Mouse (Mus musculus) limb, embryonic 13.5 days (tissue): ENCODE measurements around the gene Znrf3. TPM values are rescaled to one million over a fixed set of nuclear protein-coding genes. Genes with fewer than 3 reads are reported as not detected.

Experiments used
- ATAC-seq: fragments of 200-750 bp; cut with Nextera tagmentation; 2 replicates; pipeline ENCODE4 v1.8.0; 2017; ENCODE audit warnings: low read depth, moderate number of reproducible peaks, moderate TSS enrichment; ENCODE audit not compliant: low FRiP score
- H3K27ac ChIP-seq: fragments of 300-500 bp; sonication (generic); 2 replicates; pipeline ENCODE4 v1.5.1; 2015; ENCODE audit warnings: inconsistent platforms, mild to moderate bottlenecking, moderate library complexity
- H3K27me3 ChIP-seq: fragments of 300-500 bp; sonication (generic); 2 replicates; pipeline ENCODE4 v1.6.1; 2015; ENCODE audit warnings: mild to moderate bottlenecking, inconsistent platforms
- H3K36me3 ChIP-seq: fragments of 300-500 bp; sonication (generic); 2 replicates; pipeline ENCODE4 v1.6.1; 2015; ENCODE audit warnings: inconsistent platforms, mild to moderate bottlenecking, moderate library complexity
- H3K4me1 ChIP-seq: fragments of 300-500 bp; sonication (generic); 2 replicates; pipeline ENCODE4 v1.6.1; 2015; ENCODE audit warnings: inconsistent platforms
- H3K4me2 ChIP-seq: fragments of 300-500 bp; sonication (generic); replicated peaks from 2 replicates; pipeline ENCODE4 v1.6.1; 2015; ENCODE audit warnings: inconsistent platforms, mild to moderate bottlenecking, moderate library complexity
- H3K4me3 ChIP-seq: fragments of 300-500 bp; sonication (generic); 2 replicates; pipeline ENCODE4 v1.5.1; 2015; ENCODE audit warnings: moderate library complexity, mild to moderate bottlenecking, inconsistent platforms
- H3K9ac ChIP-seq: fragments of 300-500 bp; sonication (generic); 2 replicates; pipeline ENCODE4 v1.6.1; 2015; ENCODE audit warnings: mild to moderate bottlenecking, inconsistent platforms
- H3K9me3 ChIP-seq: fragments of 300-500 bp; sonication (generic); 2 replicates; pipeline ENCODE4 v1.6.1; 2016; ENCODE audit warnings: inconsistent platforms
- WGBS: fragments of 180-500 bp; shearing (Covaris S2); methylation state at CpG from one replicate; pipeline ENCODE4 v1.1.7; 2015; 5-methylcytosine and 5-hydroxymethylcytosine counted together
- polyA plus RNA-seq: library from polyadenylated mRNA; unstranded; fragments of >200 nt; fragmentation: Nextera tagmentation; extraction: Ambion mirVana; gene quantifications from 2 replicates; pipeline ENCODE4 v1.2.1, GENCODE M21; 2015

The Znrf3 gene
- polyA plus RNA-seq, 1 experiment from 2014 or later: 14.8 TPM

DNA sequence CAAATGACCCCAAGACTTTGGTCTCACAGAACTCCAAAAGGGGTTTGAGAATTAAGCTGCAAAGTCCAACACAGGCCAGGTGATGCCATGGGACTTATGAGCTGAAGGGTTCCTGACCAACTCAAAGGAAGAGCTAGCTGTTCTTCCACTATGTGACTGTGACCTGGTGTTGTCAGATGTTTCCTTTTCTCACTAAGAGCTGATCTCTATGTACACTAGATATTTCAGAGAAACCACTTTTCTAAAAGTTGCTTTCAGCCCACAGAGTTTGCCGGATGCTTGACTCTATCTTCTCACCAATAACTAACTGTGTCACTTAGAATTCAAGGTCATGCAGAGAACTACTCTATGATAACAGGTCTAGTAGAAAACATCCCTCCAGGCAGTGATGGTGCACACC, 9.2 kb downstream of the Znrf3 start:
- no peak overlapping the region for H3K9ac ChIP-seq
- H3K27ac ChIP-seq: no peak overlapping the region
- H3K36me3 ChIP-seq: no peaks in the 10 kb centered on the region
- 97% methylated on average over 1 of the region's 1 CpGs for WGBS
- H3K4me1 ChIP-seq: peaks cover 35% of the 10 kb centered on the region
- no peak for ATAC-seq
- no peaks in the 10 kb centered on the region for H3K9me3 ChIP-seq
- no peak overlapping the region for H3K4me2 ChIP-seq
- no peaks in the 10 kb centered on the region for H3K27me3 ChIP-seq
- no peak overlapping the region for H3K4me3 ChIP-seq

GRCm38 (mm10) chr11:5432330-5432729, 12.3 kb downstream of the Znrf3 start:
- H3K4me2 ChIP-seq: no peak overlapping the region
- WGBS: 84% methylated on average over 2 of the region's 2 CpGs
- peaks cover 41% of the 10 kb centered on the region for H3K4me1 ChIP-seq

GRCm38 (mm10) chr11:5430863-5431262, 13.8 kb downstream of the Znrf3 start:
- ATAC-seq: no peak
- H3K4me2 ChIP-seq: no peak overlapping the region
- no peaks in the 10 kb centered on the region for H3K9me3 ChIP-seq
- no peaks in the 10 kb centered on the region for H3K36me3 ChIP-seq
- H3K4me3 ChIP-seq: no peak overlapping the region
- no peaks in the 10 kb centered on the region for H3K27me3 ChIP-seq
- H3K27ac ChIP-seq: no peak overlapping the region
- H3K9ac ChIP-seq: no peak overlapping the region
- H3K4me1 ChIP-seq: peaks cover 49% of the 10 kb centered on the region
- 53% methylated on average over 1 of the region's 1 CpGs for WGBS

More at GRCm38 (mm10) chr11:5432330-5432729, 12.3 kb downstream of the Znrf3 start:
- ATAC-seq: no peak
- no peaks in the 10 kb centered on the region for H3K27me3 ChIP-seq
- H3K9ac ChIP-seq: no peak overlapping the region
- H3K27ac ChIP-seq: no peak overlapping the region
- H3K36me3 ChIP-seq: no peaks in the 10 kb centered on the region
- H3K9me3 ChIP-seq: no peaks in the 10 kb centered on the region
- H3K4me3 ChIP-seq: no peak overlapping the region

- H3K9ac ChIP-seq: no peak overlapping the region
- no peaks in the 10 kb centered on the region for H3K36me3 ChIP-seq
- H3K4me2 ChIP-seq: no peak overlapping the region
- WGBS: 75% methylated on average over 4 of the region's 4 CpGs
- H3K4me1 ChIP-seq: peaks cover 48% of the 10 kb centered on the region
- no peak overlapping the region for H3K27ac ChIP-seq
- H3K27me3 ChIP-seq: no peaks in the 10 kb centered on the region
- no peak for ATAC-seq
- H3K4me3 ChIP-seq: no peak overlapping the region
- no peaks in the 10 kb centered on the region for H3K9me3 ChIP-seq
Measured at GRCm38 (mm10) chr11:5429396-5430190, 15.1 kb downstream of the Znrf3 start.

GRCm38 (mm10) chr11:5427251-5427650, 17.4 kb downstream of the Znrf3 start:
- H3K9me3 ChIP-seq: no peaks in the 10 kb centered on the region
- no peak for ATAC-seq
- WGBS: 14% methylated on average over 3 of the region's 3 CpGs
- H3K27me3 ChIP-seq: no peaks in the 10 kb centered on the region
- peak overlapping the region; percentile 25; the same call in 1 of the 2 replicates for H3K4me2 ChIP-seq
- no peaks in the 10 kb centered on the region for H3K36me3 ChIP-seq
- no peak overlapping the region for H3K9ac ChIP-seq
- H3K27ac ChIP-seq: no peak overlapping the region
- peaks cover 58% of the 10 kb centered on the region for H3K4me1 ChIP-seq
- no peak overlapping the region for H3K4me3 ChIP-seq

- WGBS: 82% methylated on average over 2 of the region's 2 CpGs
- Histone ChIP-seq H3K27me3 (no peaks in the 10 kb centered on the region), H3K9ac (no peak overlapping the region), H3K4me2 (no peak overlapping the region), H3K27ac (0 out of 2 replicates have a peak overlapping the region, but pooled peaks have one; percentile 33), H3K4me1 (peaks cover 66% of the 10 kb centered on the region), H3K36me3 (no peaks in the 10 kb centered on the region), H3K4me3 (no peak overlapping the region), H3K9me3 (no peaks in the 10 kb centered on the region)
- ATAC-seq: no peak
Measured at GRCm38 (mm10) chr11:5426317-5426716, 18.3 kb downstream of the Znrf3 start.

DNA sequence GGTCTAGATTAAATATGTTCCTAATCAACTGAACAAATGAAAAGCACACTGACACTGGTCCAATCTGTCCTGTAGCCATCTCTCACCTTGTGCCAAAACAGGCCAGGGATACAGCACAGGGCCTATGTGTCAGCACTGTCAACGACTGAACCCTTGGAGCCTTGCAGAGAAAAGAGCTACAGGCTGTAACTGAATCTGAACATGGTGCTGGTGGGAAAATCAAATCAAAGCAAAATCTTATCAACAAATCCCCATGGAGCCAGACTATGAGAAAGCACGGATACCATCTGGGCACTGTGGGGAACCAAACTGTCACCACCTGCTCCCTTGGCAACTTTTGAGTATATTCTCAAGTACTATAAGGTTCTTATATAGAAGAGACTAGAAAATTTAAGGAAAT, 19.5 kb downstream of the Znrf3 start:
- H3K36me3 ChIP-seq: no peaks in the 10 kb centered on the region
- no peak for ATAC-seq
- no peak overlapping the region for H3K4me3 ChIP-seq
- 57% methylated on average over 2 of the region's 2 CpGs for WGBS
- H3K4me2 ChIP-seq: no peak overlapping the region
- H3K4me1 ChIP-seq: peaks cover 61% of the 10 kb centered on the region
- H3K9me3 ChIP-seq: no peaks in the 10 kb centered on the region
- no peak overlapping the region for H3K9ac ChIP-seq
- no peaks in the 10 kb centered on the region for H3K27me3 ChIP-seq
- no peak overlapping the region for H3K27ac ChIP-seq

DNA sequence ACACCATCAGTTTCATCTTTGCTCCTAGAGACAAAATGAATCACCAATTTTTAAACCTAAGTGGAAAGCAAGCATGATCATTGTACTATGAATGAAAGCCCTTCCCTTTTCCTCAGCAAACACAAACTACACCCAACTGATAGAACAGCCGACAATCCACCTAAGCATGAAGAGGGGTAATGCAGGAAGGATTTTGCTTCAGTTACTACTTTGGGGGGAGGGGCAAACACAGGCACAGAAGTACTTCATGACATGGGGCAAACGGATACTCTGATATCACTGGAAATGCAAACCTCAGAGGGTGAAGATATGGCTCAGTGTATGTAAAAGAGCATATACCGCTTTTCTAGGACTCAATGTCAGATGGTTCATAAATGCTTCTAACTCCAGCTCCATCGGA, 20.5 kb downstream of the Znrf3 start:
- H3K4me3 ChIP-seq: no peak overlapping the region
- H3K27ac ChIP-seq: no peak overlapping the region
- no peak overlapping the region for H3K9ac ChIP-seq
- no peak for ATAC-seq
- H3K27me3 ChIP-seq: no peaks in the 10 kb centered on the region
- no peaks in the 10 kb centered on the region for H3K36me3 ChIP-seq
- H3K4me2 ChIP-seq: no peak overlapping the region
- H3K9me3 ChIP-seq: no peaks in the 10 kb centered on the region
- peaks cover 60% of the 10 kb centered on the region for H3K4me1 ChIP-seq
- 78% methylated on average over 4 of the region's 4 CpGs for WGBS

- H3K27me3 ChIP-seq: no peaks in the 10 kb centered on the region
- ATAC-seq: no peak
- H3K4me3 ChIP-seq: no peak overlapping the region
- no peaks in the 10 kb centered on the region for H3K36me3 ChIP-seq
- no peak overlapping the region for H3K4me2 ChIP-seq
- no peaks in the 10 kb centered on the region for H3K9me3 ChIP-seq
- H3K27ac ChIP-seq: no peak overlapping the region
- peaks cover 53% of the 10 kb centered on the region for H3K4me1 ChIP-seq
- no peak overlapping the region for H3K9ac ChIP-seq
Measured at GRCm38 (mm10) chr11:5423000-5423399, 21.6 kb downstream of the Znrf3 start.

DNA sequence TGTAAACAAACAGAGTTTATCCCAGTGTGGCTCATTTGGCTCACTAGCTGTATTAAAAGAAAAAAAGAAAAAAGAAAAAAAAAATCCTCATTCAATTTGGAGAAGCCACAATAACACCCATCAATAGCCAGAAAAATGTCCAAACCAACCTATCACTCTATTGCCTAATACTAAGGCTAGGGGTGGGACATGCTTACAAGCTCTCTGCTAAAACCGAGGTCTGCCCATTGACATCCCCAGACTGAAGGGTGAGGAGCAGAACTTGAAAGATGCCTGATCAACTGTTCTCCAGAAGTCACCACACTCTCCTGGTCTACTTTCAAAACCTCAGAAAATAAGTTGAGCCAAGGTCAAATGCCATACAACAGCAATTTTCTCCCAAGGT, 22.4 kb downstream of the Znrf3 start:
- H3K27ac ChIP-seq: no peak overlapping the region
- H3K4me1 ChIP-seq: peaks cover 51% of the 10 kb centered on the region
- H3K36me3 ChIP-seq: no peaks in the 10 kb centered on the region
- no peak for ATAC-seq
- no peak overlapping the region for H3K4me3 ChIP-seq
- H3K4me2 ChIP-seq: no peak overlapping the region
- WGBS: 38% methylated on average over 1 of the region's 1 CpGs
- H3K9ac ChIP-seq: no peak overlapping the region
- H3K9me3 ChIP-seq: no peaks in the 10 kb centered on the region
- no peaks in the 10 kb centered on the region for H3K27me3 ChIP-seq

DNA sequence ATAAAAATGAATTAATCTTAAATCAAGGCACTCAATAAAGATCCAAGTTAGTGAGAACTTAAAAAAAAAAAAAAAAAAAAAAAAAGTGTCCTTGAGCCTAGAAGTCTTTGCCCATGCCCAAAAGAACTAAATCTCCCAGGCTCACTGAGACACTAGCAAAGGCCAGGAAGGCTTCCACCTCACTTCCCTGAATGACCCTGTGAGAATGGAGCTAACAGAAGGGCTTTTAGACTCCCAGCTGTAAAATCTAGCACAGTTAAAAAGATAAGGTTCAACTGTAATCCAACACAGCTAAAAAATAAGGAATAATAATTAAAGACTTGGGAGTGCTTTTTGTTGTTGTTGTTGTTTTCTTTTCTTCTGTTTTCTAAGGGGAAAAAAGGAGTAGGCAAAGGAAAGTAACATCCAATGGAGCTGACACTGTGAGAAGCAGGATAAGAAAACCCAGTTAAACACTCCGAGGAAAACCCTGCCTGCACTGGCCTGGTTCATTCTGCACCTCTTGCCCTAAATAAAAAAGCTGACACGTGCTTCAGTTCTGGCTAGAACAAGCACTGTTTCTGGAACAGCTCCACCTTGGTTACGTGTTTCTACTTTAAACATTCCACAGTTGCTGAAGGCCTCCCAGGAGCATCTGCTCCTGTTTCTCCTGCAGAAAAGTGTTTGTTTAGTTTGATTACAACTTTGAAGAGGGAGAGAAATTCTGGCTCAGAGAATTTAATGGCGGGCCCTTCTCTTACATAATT, 23.0 kb downstream of the Znrf3 start:
- Histone ChIP-seq H3K27ac (0 out of 2 replicates have a peak overlapping the region, but pooled peaks have one; percentile 6), H3K4me1 (peaks cover 51% of the 10 kb centered on the region), H3K4me3 (no peak overlapping the region), H3K27me3 (no peaks in the 10 kb centered on the region), H3K9ac (no peak overlapping the region), H3K36me3 (no peaks in the 10 kb centered on the region), H3K4me2 (no peak overlapping the region), H3K9me3 (no peaks in the 10 kb centered on the region)
- peak; percentile 81; the same call in 1 of the 2 replicates for ATAC-seq
- 9% methylated on average over 4 of the region's 4 CpGs for WGBS

- Histone ChIP-seq H3K4me1 (peaks cover 72% of the 10 kb centered on the region), H3K9me3 (no peaks in the 10 kb centered on the region), H3K4me3 (no peak overlapping the region), H3K36me3 (no peaks in the 10 kb centered on the region), H3K4me2 (peak overlapping the region; percentile 51), H3K9ac (peak overlapping the region; percentile 46), H3K27me3 (no peaks in the 10 kb centered on the region), H3K27ac (peak overlapping the region; percentile 86)
- peak; percentile 88 for ATAC-seq
- 4% methylated on average over 6 of the region's 6 CpGs for WGBS
Measured at GRCm38 (mm10) chr11:5415617-5416338, 28.9 kb downstream of the Znrf3 start.
